Mouse (Mus musculus) midbrain, embryonic 11.5 days (tissue): ENCODE measurements at regions not wholly inside any gene's neighbourhood (a gene's known extent, or its start where the extent isn't known, plus 50 kb on each side); places are given as distances from the start of the nearest gene placed in this dataset.

ENCODE experiments used
- ATAC-seq: fragments of 200-750 bp; cut with Nextera tagmentation; 2 replicates; pipeline ENCODE4 v1.8.0; 2017; ENCODE audit warnings: moderate TSS enrichment, moderate library complexity; ENCODE audit not compliant: low FRiP score
- DNase-seq: peaks from one replicate; pipeline ENCODE4 v3.0.0; 2015; ENCODE audit warnings: low spot score; ENCODE audit errors: missing footprints
- H3K27ac ChIP-seq: fragments of 300-500 bp; sonication (generic); 2 replicates; pipeline ENCODE4 v1.5.1; 2014; ENCODE audit warnings: low read depth, low read length
- H3K27me3 ChIP-seq: fragments of 300-500 bp; sonication (generic); 2 replicates; pipeline ENCODE4 v1.6.1; 2014; ENCODE audit warnings: mild to moderate bottlenecking, low read length, moderate library complexity, mixed read lengths; ENCODE audit not compliant: control insufficient read depth, insufficient read depth
- H3K36me3 ChIP-seq: fragments of 300-500 bp; sonication (generic); 2 replicates; pipeline ENCODE4 v1.6.1; 2014; ENCODE audit warnings: mild to moderate bottlenecking, low read length, moderate library complexity, mixed read lengths; ENCODE audit not compliant: control insufficient read depth, insufficient read depth
- H3K4me1 ChIP-seq: fragments of 300-500 bp; sonication (generic); 2 replicates; pipeline ENCODE4 v1.6.1; 2014; ENCODE audit warnings: low read length; ENCODE audit not compliant: control insufficient read depth, insufficient read depth
- H3K4me2 ChIP-seq: fragments of 300-500 bp; sonication (generic); 2 replicates; pipeline ENCODE4 v1.6.1; 2014; ENCODE audit warnings: mild to moderate bottlenecking, moderate library complexity
- H3K4me3 ChIP-seq: fragments of 300-500 bp; sonication (generic); 2 replicates; pipeline ENCODE4 v1.5.1; 2014; ENCODE audit warnings: low read depth, low read length
- H3K9ac ChIP-seq: fragments of 300-500 bp; sonication (generic); 2 replicates; pipeline ENCODE4 v1.6.1; 2014; ENCODE audit warnings: low read length
- H3K9me3 ChIP-seq: fragments of 300-500 bp; sonication (generic); 2 replicates; pipeline ENCODE4 v1.6.1; 2016; ENCODE audit warnings: low read length; ENCODE audit not compliant: control insufficient read depth
- WGBS: fragments of 180-500 bp; shearing (Covaris S2); extraction: QIAGEN DNeasy Blood & Tissue Kit; methylation state at CpG from one replicate; pipeline ENCODE4 v1.1.7; 2014; 5-methylcytosine and 5-hydroxymethylcytosine counted together

DNA sequence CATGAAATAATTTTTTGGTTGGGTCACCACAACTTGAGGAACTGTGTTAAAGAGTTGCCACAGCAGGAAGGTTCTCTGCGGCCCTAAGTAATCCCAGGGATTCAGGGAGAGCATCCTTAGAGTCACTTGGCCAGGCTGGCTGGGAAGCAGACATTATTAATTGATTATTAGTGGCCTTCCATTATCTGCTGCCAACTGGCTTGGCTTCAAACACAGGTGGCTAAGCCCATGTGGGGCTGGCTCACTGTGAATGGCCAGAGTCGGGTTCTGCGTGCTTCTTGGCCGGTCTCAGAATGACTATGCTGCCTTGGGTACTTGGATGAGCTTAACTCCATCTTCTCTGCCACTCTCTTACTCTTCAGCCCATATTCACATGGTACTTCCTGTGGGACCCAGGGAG is 144.2 kb downstream of the Trim33 start:
- Histone ChIP-seq H3K4me2 (no peak overlapping the region), H3K36me3 (no peaks in the 10 kb centered on the region), H3K27me3 (no peaks in the 10 kb centered on the region), H3K9me3 (no peaks in the 10 kb centered on the region), H3K4me3 (no peak overlapping the region), H3K9ac (no peak overlapping the region), H3K27ac (no peak overlapping the region), H3K4me1 (peaks cover 26% of the 10 kb centered on the region)
- WGBS: 90% methylated on average over 4 of the region's 4 CpGs
- ATAC-seq (no peak), DNase-seq (no peak)

- Histone ChIP-seq H3K9ac (no peak overlapping the region), H3K27me3 (no peaks in the 10 kb centered on the region), H3K4me1 (peaks cover 7% of the 10 kb centered on the region), H3K4me2 (no peak overlapping the region), H3K4me3 (no peak overlapping the region), H3K27ac (no peak overlapping the region), H3K36me3 (no peaks in the 10 kb centered on the region), H3K9me3 (no peaks in the 10 kb centered on the region)
- DNase-seq: no peak
- no peak for ATAC-seq
- 86% methylated on average over 19 of the region's 19 CpGs for WGBS
Observed at GRCm38 (mm10) chr3:103425812-103426430, 146.8 kb downstream of the Trim33 start.

DNA sequence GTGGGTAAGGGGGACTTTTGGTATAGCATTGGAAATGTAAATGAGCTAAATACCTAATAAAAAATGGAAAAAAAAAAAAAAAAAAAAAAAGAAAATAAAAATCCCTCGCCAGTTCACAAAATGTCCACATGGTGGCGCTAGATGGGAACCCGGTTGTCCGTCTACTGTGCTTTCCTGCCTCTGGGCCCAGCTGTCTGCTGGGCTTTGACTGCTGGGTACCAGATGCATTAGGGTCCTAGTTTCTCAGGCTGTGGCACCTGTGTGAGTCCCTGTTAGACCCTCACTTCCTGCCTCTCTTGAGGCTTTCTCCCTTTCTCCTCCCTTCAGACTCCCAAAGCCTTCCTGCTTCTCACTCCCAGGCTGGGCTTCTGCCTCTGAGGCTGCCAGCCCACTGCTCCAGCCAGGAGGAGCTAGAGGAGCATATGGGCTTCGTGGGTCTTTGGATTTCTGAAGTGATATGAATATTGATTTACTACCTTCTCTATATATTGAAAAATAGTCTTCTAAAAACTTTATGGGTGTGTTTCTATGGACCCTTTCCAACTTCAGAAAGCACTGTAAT is 145.7 kb upstream of the Syt6 start:
- no peaks in the 10 kb centered on the region for H3K36me3 ChIP-seq
- no peaks in the 10 kb centered on the region for H3K4me1 ChIP-seq
- H3K4me2 ChIP-seq: no peak overlapping the region
- no peak overlapping the region for H3K27ac ChIP-seq
- WGBS: 18% methylated on average over 5 of the region's 5 CpGs
- H3K9ac ChIP-seq: no peak overlapping the region
- H3K27me3 ChIP-seq: no peaks in the 10 kb centered on the region
- no peak overlapping the region for H3K4me3 ChIP-seq
- H3K9me3 ChIP-seq: no peaks in the 10 kb centered on the region
- ATAC-seq (no peak), DNase-seq (peak; percentile 85)

GRCm38 (mm10) chr3:103430131-103430530 is 144.9 kb upstream of the Syt6 start:
- Histone ChIP-seq H3K36me3 (no peaks in the 10 kb centered on the region), H3K4me1 (no peaks in the 10 kb centered on the region), H3K9me3 (no peaks in the 10 kb centered on the region), H3K4me2 (no peak overlapping the region), H3K4me3 (no peak overlapping the region), H3K27me3 (no peaks in the 10 kb centered on the region), H3K27ac (no peak overlapping the region), H3K9ac (no peak overlapping the region)
- DNase-seq (no peak), ATAC-seq (no peak)
- WGBS: 89% methylated on average over 4 of the region's 4 CpGs

- no peak overlapping the region for H3K4me3 ChIP-seq
- H3K4me2 ChIP-seq: no peak overlapping the region
- no peaks in the 10 kb centered on the region for H3K36me3 ChIP-seq
- no peaks in the 10 kb centered on the region for H3K9me3 ChIP-seq
- no peaks in the 10 kb centered on the region for H3K4me1 ChIP-seq
- DNase-seq (no peak), ATAC-seq (no peak)
- H3K27me3 ChIP-seq: no peaks in the 10 kb centered on the region
- H3K9ac ChIP-seq: no peak overlapping the region
- no peak overlapping the region for H3K27ac ChIP-seq
- WGBS: 44% methylated on average over 5 of the region's 5 CpGs
Observed at GRCm38 (mm10) chr3:103432254-103432653, 142.8 kb upstream of the Syt6 start.

DNA sequence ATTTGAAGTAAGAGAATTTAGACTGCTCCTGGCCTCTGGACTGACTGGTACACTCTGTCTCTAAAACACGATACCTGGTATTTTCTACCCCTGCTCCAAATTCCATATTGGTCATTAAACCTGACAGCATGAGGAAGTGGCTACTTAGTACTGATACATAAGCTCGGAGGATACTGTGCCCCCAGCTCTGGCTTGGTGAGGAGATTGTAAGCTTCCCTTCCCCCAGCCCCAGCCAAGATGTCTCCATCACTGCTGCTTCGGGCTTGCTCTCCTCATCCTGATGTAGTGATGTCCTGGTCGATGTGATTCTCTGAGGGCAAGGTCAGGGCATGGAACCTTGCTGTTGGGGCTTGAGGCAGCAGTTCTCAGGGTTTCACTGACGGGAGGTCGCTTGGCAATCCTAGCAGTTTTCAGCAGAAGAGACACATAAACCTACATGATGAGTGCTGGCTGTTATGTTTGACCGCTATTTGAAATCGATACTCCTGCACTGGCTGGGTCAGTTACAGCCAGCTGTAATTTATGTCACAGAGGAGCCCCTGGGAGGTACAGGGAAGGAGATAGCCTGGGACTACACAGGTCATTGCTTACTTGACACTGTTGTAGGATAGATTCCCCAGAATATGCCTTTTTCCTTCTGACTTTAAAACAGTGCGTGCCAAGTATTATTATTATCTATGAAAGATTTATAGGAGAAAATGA is 138.0 kb upstream of the Syt6 start:
- Histone ChIP-seq H3K4me1 (no peaks in the 10 kb centered on the region), H3K9ac (no peak overlapping the region), H3K36me3 (no peaks in the 10 kb centered on the region), H3K4me2 (no peak overlapping the region), H3K27me3 (no peaks in the 10 kb centered on the region), H3K9me3 (no peaks in the 10 kb centered on the region), H3K4me3 (no peak overlapping the region), H3K27ac (no peak overlapping the region)
- WGBS: 86% methylated on average over 9 of the region's 9 CpGs
- no peak for ATAC-seq
- DNase-seq: no peak

DNA sequence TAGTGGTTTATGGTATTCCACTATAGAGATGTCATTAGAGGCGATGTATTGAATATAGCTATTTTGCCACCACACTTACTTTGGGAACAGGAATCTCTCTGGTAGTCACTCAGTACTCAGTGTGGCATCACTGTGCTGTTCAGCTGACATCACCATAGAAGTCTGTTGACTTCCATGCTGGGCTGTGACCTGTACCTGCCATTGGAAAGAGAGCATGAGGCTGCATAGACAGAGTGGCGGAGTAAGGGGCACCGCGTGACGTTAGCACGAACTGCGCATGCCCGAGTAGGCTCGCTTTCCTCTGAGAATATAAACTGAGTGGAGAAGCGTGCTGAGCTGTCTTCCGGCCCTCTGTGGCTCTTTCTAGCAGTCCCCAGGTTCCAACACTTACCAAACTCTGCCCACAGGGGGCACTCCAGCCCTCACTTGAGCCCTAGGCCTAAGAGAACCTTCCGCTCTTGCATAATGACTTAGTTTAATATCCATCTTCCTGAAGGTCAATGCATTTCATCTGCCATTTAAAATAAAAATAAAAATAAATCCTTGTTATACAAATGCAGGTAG is 136.2 kb upstream of the Syt6 start:
- no peaks in the 10 kb centered on the region for H3K27me3 ChIP-seq
- WGBS: 42% methylated on average over 12 of the region's 12 CpGs
- no peaks in the 10 kb centered on the region for H3K9me3 ChIP-seq
- H3K36me3 ChIP-seq: no peaks in the 10 kb centered on the region
- no peaks in the 10 kb centered on the region for H3K4me1 ChIP-seq
- H3K4me3 ChIP-seq: no peak overlapping the region
- no peak overlapping the region for H3K27ac ChIP-seq
- DNase-seq (peak; percentile 95), ATAC-seq (peak; percentile 65)
- H3K9ac ChIP-seq: no peak overlapping the region
- no peak overlapping the region for H3K4me2 ChIP-seq

DNA sequence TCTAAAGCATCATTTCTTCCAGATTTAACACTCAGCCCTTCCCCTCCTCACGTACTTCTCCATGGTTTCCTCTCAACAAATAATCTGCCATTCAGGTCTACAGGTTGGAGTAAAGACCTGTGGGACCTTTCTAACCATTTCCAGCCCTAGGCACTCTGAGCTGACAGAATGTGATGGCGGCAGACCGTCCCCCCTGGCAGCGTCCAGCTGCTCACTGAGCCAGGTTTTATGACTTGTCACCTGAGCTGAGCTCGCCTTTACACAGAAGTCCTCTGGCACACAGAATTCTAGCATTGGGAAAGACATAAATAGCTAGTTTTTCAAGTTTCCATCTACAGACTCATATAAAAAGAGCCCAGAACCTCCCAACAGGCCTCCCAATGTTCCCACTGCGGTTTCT is 131.8 kb upstream of the Syt6 start:
- no peak overlapping the region for H3K4me3 ChIP-seq
- no peak overlapping the region for H3K4me2 ChIP-seq
- H3K36me3 ChIP-seq: no peaks in the 10 kb centered on the region
- no peak for DNase-seq
- no peaks in the 10 kb centered on the region for H3K4me1 ChIP-seq
- WGBS: 83% methylated on average over 6 of the region's 6 CpGs
- no peaks in the 10 kb centered on the region for H3K27me3 ChIP-seq
- H3K27ac ChIP-seq: no peak overlapping the region
- no peak overlapping the region for H3K9ac ChIP-seq
- no peaks in the 10 kb centered on the region for H3K9me3 ChIP-seq
- ATAC-seq: no peak

- Histone ChIP-seq H3K36me3 (no peaks in the 10 kb centered on the region), H3K9me3 (no peaks in the 10 kb centered on the region), H3K4me1 (no peaks in the 10 kb centered on the region), H3K4me3 (no peak overlapping the region), H3K27me3 (no peaks in the 10 kb centered on the region), H3K27ac (no peak overlapping the region), H3K4me2 (no peak overlapping the region), H3K9ac (no peak overlapping the region)
- DNase-seq (no peak), ATAC-seq (no peak)
- 93% methylated on average over 8 of the region's 8 CpGs for WGBS
Observed at GRCm38 (mm10) chr3:103445852-103446251, 129.2 kb upstream of the Syt6 start.
